In genomic region chr5:142212252-142212651, GRCm38 (mm10) we compare ENCODE assay signal across 18 mouse cellular contexts.
DNase-seq lines count a peak whose midpoint lies in the region; ATAC-seq and TF ChIP-seq lines count a peak whose summit lies in the region.
"Had no signal": no experiment of that assay in that cellular context is flagged by ENCODE, and none has a peak within 500 bp of the region (broad histone marks: within the 10 kb centered on the region; RNA-seq: fewer than 3 reads in every experiment).

No protein-coding gene starts in this region.

- no peaks in the 10 kb centered on the region for H3K27me3 ChIP-seq in cerebellum, adult 2 months (ENCODE audit: control insufficient read depth, insufficient read depth, low read length)
- H3K27me3 ChIP-seq in liver, adult 2 months (ENCODE audit: control insufficient read depth, insufficient read depth, low read length): no peaks in the 10 kb centered on the region
- no peaks in the 10 kb centered on the region for H3K27me3 ChIP-seq in liver, embryonic 12.5 days (replicated peaks)
- H3K27me3 ChIP-seq in testis, adult 2 months (ENCODE audit: control insufficient read depth, insufficient read depth, low read length): no peaks in the 10 kb centered on the region
- H3K27me3 ChIP-seq: megakaryocyte, embryonic 14.5 days; Patski had no signal

- TF ChIP-seq CTCF in cerebellum, adult 2 months (IDR thresholded peaks at IDR 0.05; ENCODE audit: borderline replicate concordance, insufficient read depth, low read depth, low read length): 0 out of 2 replicates have a peak, but pooled peaks have one; percentile 2
- TF ChIP-seq CTCF in liver, adult 2 months (IDR thresholded peaks at IDR 0.05; ENCODE audit: low read depth, low read length): peak; percentile 12; the same call in 1 of the 2 replicates
- TF ChIP-seq CTCF in testis, adult 2 months (IDR thresholded peaks at IDR 0.05; ENCODE audit: control insufficient read depth, insufficient read depth, insufficient replicate concordance, low read depth, low read length): peak; percentile 80

- no peak overlapping the region for H3K27ac ChIP-seq in cerebellum, adult 2 months (ENCODE audit: insufficient read depth, low read length)
- H3K27ac ChIP-seq in liver, adult 2 months (replicated peaks; ENCODE audit: insufficient read depth, low read depth, low read length): no peak overlapping the region
- H3K27ac ChIP-seq in liver, embryonic 12.5 days: no peak overlapping the region
- H3K27ac ChIP-seq in testis, adult 2 months (ENCODE audit: control insufficient read depth, insufficient read depth, low read depth, low read length): no peak overlapping the region

- no peak for ATAC-seq in liver, embryonic 12.5 days
- ATAC-seq: forebrain, embryonic 16.5 days; inflammation-experienced regulatory T-cells, adult 6 months; Patski had no signal

- DNase-seq in cerebellum, adult 2 months: no peak
- no peak for DNase-seq in cerebellum, adult 9-10 months
- no peak for DNase-seq in liver, adult 2 months (ENCODE audit: extremely low read depth, low read depth, low spot score)
- peak; percentile 20 to 36 for DNase-seq in thymus, postnatal 36 days
- no peak for DNase-seq in urinary bladder, postnatal 36 days (ENCODE audit: low spot score in 2 of 2)
- DNase-seq in cerebellum, postnatal 36 days: no peak
- DNase-seq: cerebellum, adult 8-10 months; gastrocnemius, postnatal 25 days; heart, postnatal 36 days; layer of hippocampus, adult 9-11 months; liver had no signal

- no peak overlapping the region for H3K9ac ChIP-seq in liver, adult 2 months (ENCODE audit: low read depth, low read length)
- H3K9ac ChIP-seq in liver, embryonic 12.5 days: no peak overlapping the region

- H3K36me3 ChIP-seq in liver, adult 2 months (ENCODE audit: control insufficient read depth, insufficient read depth, low read length): no peaks in the 10 kb centered on the region
- H3K36me3 ChIP-seq in liver, embryonic 12.5 days: no peaks in the 10 kb centered on the region
- no peaks in the 10 kb centered on the region for H3K36me3 ChIP-seq in testis, adult 2 months (ENCODE audit: control insufficient read depth, insufficient read depth, low read length)

- no peak overlapping the region for H3K4me2 ChIP-seq in liver, embryonic 12.5 days
- H3K4me2 ChIP-seq: heart, embryonic 11.5 days had no signal

- H3K9me3 ChIP-seq in liver, embryonic 12.5 days (replicated peaks): no peaks in the 10 kb centered on the region

- peaks cover 6% of the 10 kb centered on the region; the same call in 1 of the 2 replicates for H3K4me1 ChIP-seq in cerebellum, adult 2 months (ENCODE audit: control insufficient read depth, insufficient read depth, low read length)
- H3K4me1 ChIP-seq in liver, adult 2 months (ENCODE audit: control insufficient read depth, insufficient read depth, low read length): no peaks in the 10 kb centered on the region
- no peaks in the 10 kb centered on the region for H3K4me1 ChIP-seq in liver, embryonic 12.5 days
- peaks cover 16% of the 10 kb centered on the region for H3K4me1 ChIP-seq in testis, adult 2 months (ENCODE audit: control insufficient read depth, insufficient read depth, low read length)
- H3K4me1 ChIP-seq: megakaryocyte, embryonic 14.5 days had no signal

- H3K4me3 ChIP-seq in cerebellum, adult 2 months (replicated peaks; ENCODE audit: insufficient read depth, low read depth, low read length): no peak overlapping the region
- H3K4me3 ChIP-seq in liver, adult 2 months (ENCODE audit: insufficient read depth, low read depth, low read length): no peak overlapping the region
- H3K4me3 ChIP-seq in liver, embryonic 12.5 days: no peak overlapping the region
- peak overlapping the region; percentile 20 for H3K4me3 ChIP-seq in testis, adult 2 months (ENCODE audit: control insufficient read depth, low read depth, low read length)
- H3K4me3 ChIP-seq: megakaryocyte, embryonic 14.5 days had no signal

- WGBS in cerebellum, adult 2 months: 74% methylated on average over 11 of the region's 11 CpGs
- 71% methylated on average over 11 of the region's 11 CpGs for WGBS in liver, adult 2 months
- WGBS in liver, embryonic 12.5 days (ENCODE audit: insufficient replicate concordance): 34% methylated on average over 11 of the region's 11 CpGs

- no peaks in the 10 kb centered on the region for H3K79me2 ChIP-seq in liver, adult 2 months (ENCODE audit: control insufficient read depth, insufficient read depth, low read length)

- TF ChIP-seq POLR2A in cerebellum, adult 2 months (IDR thresholded peaks at IDR 0.05; ENCODE audit: borderline replicate concordance, insufficient read depth, low read length): no peak
- TF ChIP-seq POLR2A in liver, adult 2 months (IDR thresholded peaks at IDR 0.05; ENCODE audit: extremely low read depth, insufficient read depth, low read length): no peak
- TF ChIP-seq POLR2A in testis, adult 2 months (IDR thresholded peaks at IDR 0.05; ENCODE audit: control insufficient read depth, low read depth, low read length): no peak

Comparison
In these comparisons a context has a peak if more than half of its experiments do, and no peak if none do; other contexts are left out.
1. DNase-seq: peak in thymus, postnatal 36 days (2 of 2); none in cerebellum, adult 2 months (0 of 2), cerebellum, adult 9-10 months (single experiment), liver, adult 2 months (single experiment), urinary bladder, postnatal 36 days (0 of 2) and cerebellum, postnatal 36 days (0 of 2).
2. CTCF ChIP-seq: peak in every context shown above with its lines; median percentile 80 in testis, adult 2 months; 12 in liver, adult 2 months; 2 in cerebellum, adult 2 months.